Mouse (Mus musculus): ENCODE results near the gene Asb5. TPM values are rescaled to one million over a fixed set of nuclear protein-coding genes. Genes with fewer than 3 reads are reported as not detected.

The Asb5 gene
- total RNA-seq (2014; fragmentation: Nextera tagmentation) (not detected in 2 replicates), total RNA-seq (2017) (0.06 and 0.38 TPM in 2 replicates), polyA plus RNA-seq (2012) (0.14 TPM in 1 of 2 replicates, not detected in the other)

DNA sequence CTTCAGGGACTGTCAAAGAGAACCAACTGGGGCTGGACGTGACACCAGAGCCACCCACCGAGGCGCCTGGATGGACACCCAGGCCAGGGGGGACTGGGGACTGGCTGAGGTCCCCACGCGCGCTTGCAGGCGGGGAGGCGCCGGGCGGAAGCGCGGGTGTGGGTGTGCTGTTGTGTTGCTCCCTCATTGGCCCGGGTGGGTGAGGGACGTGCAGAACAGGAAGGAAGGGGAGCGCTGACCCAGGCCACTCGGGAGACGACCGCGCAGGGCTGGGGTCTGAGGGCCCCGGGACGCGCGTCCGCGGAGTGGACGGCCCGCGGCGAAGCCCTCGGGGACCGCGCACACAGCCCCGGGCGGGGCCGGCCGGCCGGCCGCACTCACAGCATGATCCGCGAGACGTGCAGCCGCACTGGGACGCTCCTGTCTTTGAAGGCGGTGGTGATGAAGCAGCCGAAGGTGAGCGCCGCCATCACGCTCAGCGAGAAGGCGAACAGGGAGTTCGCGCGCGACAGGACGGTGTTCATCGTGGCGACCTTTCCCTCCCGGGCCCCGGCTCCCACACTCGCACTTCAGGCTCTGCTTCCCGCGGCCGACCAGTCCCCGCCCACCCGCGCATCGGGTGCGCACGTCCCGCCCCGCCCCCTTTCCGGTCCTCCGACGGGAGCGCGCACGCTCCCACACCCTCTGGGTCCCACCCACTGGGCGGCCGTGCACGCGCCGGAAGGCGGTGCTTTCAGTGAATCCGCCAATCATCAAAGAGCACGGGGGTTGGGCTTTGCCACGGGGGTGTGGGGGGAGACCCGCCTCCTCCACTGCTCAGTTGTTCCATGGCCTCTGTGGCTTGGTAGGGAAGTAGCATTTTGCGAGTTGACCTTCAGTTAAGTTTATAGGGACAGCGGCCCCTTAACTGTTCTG is at the start of gene Asb5, which contains the start of gene Spcs3:
Gene Asb5, plus strand, starts transcription at position 199 of the 915 bp plus-strand sequence.
Gene Spcs3, minus strand, starts transcription at position 617 of the 915 bp plus-strand sequence.
- TF ChIP-seq GATA1 (IDR thresholded peaks at IDR 0.05; ENCODE audit: borderline replicate concordance, low read length) (no peak), POLR2AphosphoS5 (IDR thresholded peaks at IDR 0.05; ENCODE audit: insufficient replicate concordance, low read depth, low read length) (no peak), GATA2 (IDR thresholded peaks at IDR 0.05; ENCODE audit: borderline replicate concordance, low read depth, low read length) (no peak), TAL1 (conservative IDR thresholded peaks at IDR 0.05; ENCODE audit: low read depth, low read length) (no peak), CTCF (IDR thresholded peaks at IDR 0.05; ENCODE audit: low read depth, low read length) (no peak)
- no peaks in the 10 kb centered on the region for H3K27me3 ChIP-seq (ENCODE audit: insufficient read depth, low read length)
- H3K4me3 ChIP-seq (ENCODE audit: low read depth, low read length) = peak within 1 kb of the TSS; percentile 97
- no peaks in the 10 kb centered on the region for H3K9me3 ChIP-seq (replicated peaks)
- DNase-seq (ENCODE audit: low spot score) (peak; percentile 87), ATAC-seq (ENCODE audit: extremely low read depth, insufficient number of reproducible peaks, low FRiP score, poor library complexity, severe bottlenecking) (peak; percentile 85)
- H3K36me3 ChIP-seq (replicated peaks) = peaks cover 25% of the 10 kb centered on the region
- peaks cover 27% of the 10 kb centered on the region for H3K4me1 ChIP-seq (ENCODE audit: insufficient read depth, low read depth, low read length)

DNA sequence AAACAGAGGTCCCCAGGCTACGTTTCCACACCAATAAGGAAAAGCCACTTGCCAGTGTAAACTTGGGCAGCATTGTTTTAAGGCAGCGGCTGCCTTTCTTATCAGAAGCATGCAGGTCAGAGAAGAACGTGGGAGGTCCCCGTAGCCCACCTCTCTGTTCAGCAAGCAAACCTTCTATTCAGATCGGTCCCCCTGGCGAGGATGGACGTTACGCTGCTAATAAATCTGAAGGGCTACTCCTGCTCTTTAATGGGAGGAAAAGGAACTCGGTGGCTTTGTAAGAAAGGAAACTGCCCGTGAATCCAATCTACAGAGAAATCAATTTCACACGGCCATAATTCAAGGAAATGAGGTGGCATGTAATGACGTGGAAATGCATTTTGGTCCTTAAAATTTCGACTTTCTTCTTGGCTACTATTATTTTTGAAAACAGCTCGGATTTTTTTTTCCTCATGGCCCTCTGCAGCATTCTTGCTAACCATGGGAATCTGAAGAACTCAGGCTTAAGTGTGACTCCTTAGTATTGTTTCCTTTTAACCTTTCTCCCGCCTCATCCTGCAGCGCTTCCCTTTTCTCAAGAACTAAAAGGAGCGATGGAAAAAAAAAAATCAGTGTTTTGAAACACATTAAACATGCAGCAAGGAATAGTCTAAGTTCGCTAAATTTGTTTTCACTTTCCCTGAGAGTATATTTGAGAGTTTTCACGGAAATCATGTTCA is 42.7 kb upstream of the Asb5 start:
- no peak for ATAC-seq (ENCODE audit: extremely low read depth, insufficient number of reproducible peaks, low FRiP score, poor library complexity, severe bottlenecking)

DNA sequence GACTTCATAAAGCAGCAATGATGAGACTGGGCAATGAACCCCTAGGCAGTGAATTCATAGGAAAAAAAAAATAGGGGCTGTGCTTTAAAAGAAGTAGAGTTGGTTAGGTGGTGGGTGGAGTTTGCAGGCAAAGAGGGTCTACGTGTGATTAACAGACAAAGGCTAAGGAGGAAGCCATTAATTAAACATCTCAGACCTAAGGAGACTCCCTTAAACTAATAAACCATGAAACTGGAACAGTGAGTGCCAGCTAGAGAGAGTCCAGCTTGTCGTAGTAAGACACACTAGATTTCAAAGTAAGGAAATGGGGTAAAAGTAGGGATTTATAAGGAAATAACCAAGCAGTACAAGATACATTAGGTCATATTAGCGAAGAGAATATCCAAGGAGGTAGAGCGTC is 40.9 kb upstream of the Asb5 start:
- Histone ChIP-seq H3K27me3 (ENCODE audit: insufficient read depth, low read length) (peaks cover 11% of the 10 kb centered on the region), H3K9me3 (replicated peaks) (no peaks in the 10 kb centered on the region), H3K4me1 (ENCODE audit: insufficient read depth, low read depth, low read length) (no peaks in the 10 kb centered on the region), H3K4me3 (ENCODE audit: low read depth, low read length) (no peak overlapping the region), H3K36me3 (replicated peaks) (no peaks in the 10 kb centered on the region)
- DNase-seq (ENCODE audit: low spot score) (no peak), ATAC-seq (ENCODE audit: extremely low read depth, insufficient number of reproducible peaks, low FRiP score, poor library complexity, severe bottlenecking) (no peak)
- TF ChIP-seq GATA2 (IDR thresholded peaks at IDR 0.05; ENCODE audit: borderline replicate concordance, low read depth, low read length) (no peak), TAL1 (conservative IDR thresholded peaks at IDR 0.05; ENCODE audit: low read depth, low read length) (no peak), CTCF (IDR thresholded peaks at IDR 0.05; ENCODE audit: low read depth, low read length) (no peak), GATA1 (IDR thresholded peaks at IDR 0.05; ENCODE audit: borderline replicate concordance, low read length) (no peak), POLR2AphosphoS5 (IDR thresholded peaks at IDR 0.05; ENCODE audit: insufficient replicate concordance, low read depth, low read length) (no peak)

More for the DNA sequence above, 42.7 kb upstream of the Asb5 start:
- Histone ChIP-seq H3K27me3 (ENCODE audit: insufficient read depth, low read length) (peaks cover 11% of the 10 kb centered on the region), H3K36me3 (replicated peaks) (no peaks in the 10 kb centered on the region), H3K4me3 (ENCODE audit: low read depth, low read length) (no peak overlapping the region), H3K9me3 (replicated peaks) (no peaks in the 10 kb centered on the region), H3K4me1 (ENCODE audit: insufficient read depth, low read depth, low read length) (no peaks in the 10 kb centered on the region)
- DNase-seq (ENCODE audit: low spot score) = no peak
- no peak for TF ChIP-seq GATA2 (IDR thresholded peaks at IDR 0.05; ENCODE audit: borderline replicate concordance, low read depth, low read length)

- H3K4me1 ChIP-seq (ENCODE audit: insufficient read depth, low read depth, low read length) = no peaks in the 10 kb centered on the region
- H3K9me3 ChIP-seq (replicated peaks) = no peaks in the 10 kb centered on the region
- H3K36me3 ChIP-seq (replicated peaks) = no peaks in the 10 kb centered on the region
- DNase-seq (ENCODE audit: low spot score) (no peak), ATAC-seq (ENCODE audit: extremely low read depth, insufficient number of reproducible peaks, low FRiP score, poor library complexity, severe bottlenecking) (no peak)
- peaks cover 11% of the 10 kb centered on the region for H3K27me3 ChIP-seq (ENCODE audit: insufficient read depth, low read length)
- H3K4me3 ChIP-seq (ENCODE audit: low read depth, low read length) = no peak overlapping the region
- TF ChIP-seq GATA1 (IDR thresholded peaks at IDR 0.05; ENCODE audit: borderline replicate concordance, low read length) (no peak), POLR2AphosphoS5 (IDR thresholded peaks at IDR 0.05; ENCODE audit: insufficient replicate concordance, low read depth, low read length) (no peak), GATA2 (IDR thresholded peaks at IDR 0.05; ENCODE audit: borderline replicate concordance, low read depth, low read length) (no peak)
Observed at GRCm38 (mm10) chr8:54491057-54491690, 38.2 kb upstream of the Asb5 start.

GRCm38 (mm10) chr8:54491934-54492333 is 37.4 kb upstream of the Asb5 start:
- H3K4me3 ChIP-seq (ENCODE audit: low read depth, low read length) = no peak overlapping the region
- no peaks in the 10 kb centered on the region for H3K36me3 ChIP-seq (replicated peaks)
- no peak for TF ChIP-seq GATA2 (IDR thresholded peaks at IDR 0.05; ENCODE audit: borderline replicate concordance, low read depth, low read length)
- TF ChIP-seq CTCF (IDR thresholded peaks at IDR 0.05; ENCODE audit: low read depth, low read length) = no peak
- TF ChIP-seq TAL1 (conservative IDR thresholded peaks at IDR 0.05; ENCODE audit: low read depth, low read length) = no peak
- TF ChIP-seq GATA1 (IDR thresholded peaks at IDR 0.05; ENCODE audit: borderline replicate concordance, low read length) = no peak
- no peak for TF ChIP-seq POLR2AphosphoS5 (IDR thresholded peaks at IDR 0.05; ENCODE audit: insufficient replicate concordance, low read depth, low read length)
- DNase-seq (ENCODE audit: low spot score) (no peak), ATAC-seq (ENCODE audit: extremely low read depth, insufficient number of reproducible peaks, low FRiP score, poor library complexity, severe bottlenecking) (no peak)
- H3K27me3 ChIP-seq (ENCODE audit: insufficient read depth, low read length) = peaks cover 7% of the 10 kb centered on the region
- H3K4me1 ChIP-seq (ENCODE audit: insufficient read depth, low read depth, low read length) = no peaks in the 10 kb centered on the region
- H3K9me3 ChIP-seq (replicated peaks) = no peaks in the 10 kb centered on the region

DNA sequence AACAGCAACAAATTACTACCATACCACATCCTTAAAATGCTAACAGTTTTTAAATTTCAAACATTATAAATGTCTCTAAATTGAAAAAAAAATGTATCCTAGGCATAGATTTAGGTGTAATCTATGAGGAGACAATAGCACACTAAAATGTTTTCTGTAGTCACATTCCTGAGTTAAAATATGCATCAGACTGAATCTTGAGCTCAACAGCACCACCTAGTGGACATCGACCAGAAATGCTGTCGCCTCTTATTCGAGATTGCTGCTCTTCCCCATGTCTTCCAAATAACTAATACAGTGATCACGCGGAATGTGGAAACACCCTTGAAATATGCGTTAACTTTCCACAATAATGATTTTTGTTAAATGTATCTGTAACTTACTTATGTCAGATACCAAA is 36.3 kb upstream of the Asb5 start:
- Histone ChIP-seq H3K9me3 (replicated peaks) (no peaks in the 10 kb centered on the region), H3K36me3 (replicated peaks) (no peaks in the 10 kb centered on the region), H3K27me3 (ENCODE audit: insufficient read depth, low read length) (peaks cover 7% of the 10 kb centered on the region), H3K4me3 (ENCODE audit: low read depth, low read length) (no peak overlapping the region), H3K4me1 (ENCODE audit: insufficient read depth, low read depth, low read length) (no peaks in the 10 kb centered on the region)
- DNase-seq (ENCODE audit: low spot score) (no peak), ATAC-seq (ENCODE audit: extremely low read depth, insufficient number of reproducible peaks, low FRiP score, poor library complexity, severe bottlenecking) (peak; percentile 45; the same call in 1 of the 2 replicates)
- TF ChIP-seq GATA2 (IDR thresholded peaks at IDR 0.05; ENCODE audit: borderline replicate concordance, low read depth, low read length) (no peak), TAL1 (conservative IDR thresholded peaks at IDR 0.05; ENCODE audit: low read depth, low read length) (no peak), CTCF (IDR thresholded peaks at IDR 0.05; ENCODE audit: low read depth, low read length) (peak; percentile 74), GATA1 (IDR thresholded peaks at IDR 0.05; ENCODE audit: borderline replicate concordance, low read length) (no peak), POLR2AphosphoS5 (IDR thresholded peaks at IDR 0.05; ENCODE audit: insufficient replicate concordance, low read depth, low read length) (no peak)
